Mouse (Mus musculus): ENCODE measurements around the gene Gm3045.

GRCm38 (mm10) chr13:56476790-56477189, 50.4 kb downstream of the Gm3045 start:
- no peak for TF ChIP-seq GATA1 (IDR thresholded peaks at IDR 0.05; ENCODE audit: low read length)
- TF ChIP-seq TAL1 (IDR thresholded peaks at IDR 0.05; ENCODE audit: low read length): no peak
